Mouse (Mus musculus) splenic B cell, adult 2 months (primary cell): ENCODE measurements around the gene Plppr2.

ENCODE experiments used
- DNase-seq: peaks from one replicate; pipeline ENCODE4 v3.0.0-alpha.2; 2011; ENCODE audit warnings: low read depth, low spot score
- H3K27me3 ChIP-seq: 2 replicates; pipeline ENCODE4 v1.6.1; 2012; ENCODE audit warnings: mild to moderate bottlenecking, low read length, moderate library complexity, mixed read lengths; ENCODE audit not compliant: control insufficient read depth, poor library complexity, insufficient read depth, severe bottlenecking
- H3K36me3 ChIP-seq: 2 replicates; pipeline ENCODE4 v1.6.1; 2012; ENCODE audit warnings: mild to moderate bottlenecking, low read length, moderate library complexity, mixed read lengths; ENCODE audit not compliant: control insufficient read depth, poor library complexity, insufficient read depth, severe bottlenecking

Plppr2 gene

GRCm38 (mm10) chr9:21962416-21963059, 25.7 kb downstream of the Plppr2 start:
- Histone ChIP-seq H3K36me3 (no peaks in the 10 kb centered on the region), H3K27me3 (no peaks in the 10 kb centered on the region)
- DNase-seq = peak; percentile 51

GRCm38 (mm10) chr9:21963417-21963816, 26.6 kb downstream of the Plppr2 start, which contains the start of gene Epor:
TSS of gene Epor (minus strand) at chr9:21963506.
- Histone ChIP-seq H3K36me3 (no peaks in the 10 kb centered on the region), H3K27me3 (no peaks in the 10 kb centered on the region)
- DNase-seq = no peak

- no peaks in the 10 kb centered on the region for H3K36me3 ChIP-seq
- no peak for DNase-seq
- no peaks in the 10 kb centered on the region for H3K27me3 ChIP-seq
Observed at GRCm38 (mm10) chr9:21968883-21969282, 32.0 kb downstream of the Plppr2 start.

- DNase-seq = no peak
- H3K36me3 ChIP-seq = no peaks in the 10 kb centered on the region
Observed at GRCm38 (mm10) chr9:21969304-21969703, 32.5 kb downstream of the Plppr2 start.

GRCm38 (mm10) chr9:21976626-21977175, 39.9 kb downstream of the Plppr2 start:
- DNase-seq = no peak
- Histone ChIP-seq H3K36me3 (no peaks in the 10 kb centered on the region), H3K27me3 (no peaks in the 10 kb centered on the region)

More at GRCm38 (mm10) chr9:21969304-21969703, 32.5 kb downstream of the Plppr2 start:
- no peaks in the 10 kb centered on the region for H3K27me3 ChIP-seq

- Histone ChIP-seq H3K36me3 (no peaks in the 10 kb centered on the region), H3K27me3 (no peaks in the 10 kb centered on the region)
- DNase-seq = no peak
Observed at GRCm38 (mm10) chr9:21977331-21977730, 40.5 kb downstream of the Plppr2 start.

GRCm38 (mm10) chr9:21977972-21978371, 41.1 kb downstream of the Plppr2 start:
- Histone ChIP-seq H3K27me3 (no peaks in the 10 kb centered on the region), H3K36me3 (no peaks in the 10 kb centered on the region)
- peak; percentile 72 for DNase-seq

- no peaks in the 10 kb centered on the region; the same call in 1 of the 2 replicates for H3K27me3 ChIP-seq
- no peaks in the 10 kb centered on the region for H3K36me3 ChIP-seq
- DNase-seq = no peak
Observed at GRCm38 (mm10) chr9:21978398-21979128, 41.7 kb downstream of the Plppr2 start.

GRCm38 (mm10) chr9:21983911-21984310, 47.1 kb downstream of the Plppr2 start:
- no peaks in the 10 kb centered on the region; the same call in 1 of the 2 replicates for H3K27me3 ChIP-seq
- no peaks in the 10 kb centered on the region for H3K36me3 ChIP-seq
- DNase-seq = no peak

GRCm38 (mm10) chr9:21987592-21988342, 50.9 kb downstream of the Plppr2 start:
- no peak for DNase-seq

GRCm38 (mm10) chr9:21988421-21989101, 51.7 kb downstream of the Plppr2 start:
- peak; percentile 56 for DNase-seq
- Histone ChIP-seq H3K27me3 (no peaks in the 10 kb centered on the region; the same call in 1 of the 2 replicates), H3K36me3 (no peaks in the 10 kb centered on the region)

More at GRCm38 (mm10) chr9:21987592-21988342, 50.9 kb downstream of the Plppr2 start:
- H3K36me3 ChIP-seq = no peaks in the 10 kb centered on the region
- H3K27me3 ChIP-seq = no peaks in the 10 kb centered on the region; the same call in 1 of the 2 replicates

GRCm38 (mm10) chr9:21989230-21990110, 52.6 kb downstream of the Plppr2 start, which contains the start of gene Rgl3:
TSS of gene Rgl3 (minus strand) at chr9:21989446.
- H3K27me3 ChIP-seq = no peaks in the 10 kb centered on the region; the same call in 1 of the 2 replicates
- peak; percentile 40 for DNase-seq
- H3K36me3 ChIP-seq = no peaks in the 10 kb centered on the region

- Histone ChIP-seq H3K36me3 (no peaks in the 10 kb centered on the region), H3K27me3 (no peaks in the 10 kb centered on the region; the same call in 1 of the 2 replicates)
- no peak for DNase-seq
Observed at GRCm38 (mm10) chr9:21992227-21992626, 55.4 kb downstream of the Plppr2 start.
